Mouse (Mus musculus) neural tube, embryonic 13.5 days (tissue): ENCODE measurements around the gene Bloc1s4. TPM values are rescaled to one million over a fixed set of nuclear protein-coding genes. Genes with fewer than 3 reads are reported as not detected.

ENCODE experiments used
- ATAC-seq: fragments of 200-750 bp; cut with Nextera tagmentation; 2 replicates; pipeline ENCODE4 v1.8.0; 2017; ENCODE audit warnings: low read depth, mild to moderate bottlenecking, moderate TSS enrichment, moderate library complexity
- H3K27ac ChIP-seq: fragments of 300-500 bp; sonication (generic); replicated peaks from 2 replicates; pipeline ENCODE4 v1.5.1; 2015; ENCODE audit warnings: moderate library complexity, mild to moderate bottlenecking, inconsistent platforms
- H3K27me3 ChIP-seq: fragments of 300-500 bp; sonication (generic); 2 replicates; pipeline ENCODE4 v1.6.1; 2015; ENCODE audit warnings: mild to moderate bottlenecking, inconsistent platforms
- H3K36me3 ChIP-seq: fragments of 300-500 bp; sonication (generic); 2 replicates; pipeline ENCODE4 v1.6.1; 2015; ENCODE audit warnings: mild to moderate bottlenecking, inconsistent platforms
- H3K4me1 ChIP-seq: fragments of 300-500 bp; sonication (generic); replicated peaks from 2 replicates; pipeline ENCODE4 v1.6.1; 2015; ENCODE audit warnings: inconsistent platforms
- H3K4me2 ChIP-seq: fragments of 300-500 bp; sonication (generic); 2 replicates; pipeline ENCODE4 v1.6.1; 2015; ENCODE audit warnings: inconsistent platforms, mild to moderate bottlenecking, moderate library complexity
- H3K4me3 ChIP-seq: fragments of 300-500 bp; sonication (generic); 2 replicates; pipeline ENCODE4 v1.5.1; 2015; ENCODE audit warnings: mild to moderate bottlenecking, inconsistent platforms
- H3K9ac ChIP-seq: fragments of 300-500 bp; sonication (generic); 2 replicates; pipeline ENCODE4 v1.6.1; 2015; ENCODE audit warnings: moderate library complexity, mild to moderate bottlenecking, inconsistent platforms
- H3K9me3 ChIP-seq: fragments of 300-500 bp; sonication (generic); 2 replicates; pipeline ENCODE4 v1.6.1; 2016; ENCODE audit warnings: inconsistent platforms
- WGBS: fragments of 180-500 bp; shearing (Covaris S2); methylation state at CpG from one replicate; pipeline ENCODE4 v1.1.7; 2015; 5-methylcytosine and 5-hydroxymethylcytosine counted together
- polyA plus RNA-seq: library from polyadenylated mRNA; unstranded; fragments of >200 nt; fragmentation: Nextera tagmentation; extraction: Ambion mirVana; gene quantifications from 2 replicates; pipeline ENCODE4 v1.2.1, GENCODE M21; 2015

The Bloc1s4 gene
- polyA plus RNA-seq, 1 experiment from 2014 or later: 26.8 TPM

DNA sequence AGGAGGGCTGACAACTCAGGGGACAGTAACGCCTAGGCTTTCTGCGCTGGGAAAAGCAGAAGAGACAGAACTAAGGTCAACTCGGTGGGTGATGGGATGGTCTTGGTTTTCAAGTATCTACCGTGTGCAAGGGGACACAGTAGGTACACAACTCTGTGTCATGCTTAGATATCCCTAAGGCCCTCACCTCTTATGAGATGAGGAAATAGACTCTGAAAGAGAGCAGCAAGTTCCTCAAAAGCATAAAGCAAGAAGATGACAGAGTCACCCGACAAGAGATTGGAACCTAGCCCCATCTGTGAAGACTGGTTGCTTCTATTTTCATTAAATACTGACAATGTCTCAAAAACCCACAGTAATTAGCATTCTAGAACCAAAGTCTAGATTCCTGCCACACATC is 42.7 kb downstream of the Bloc1s4 start:
- no peak overlapping the region for H3K27ac ChIP-seq
- H3K27me3 ChIP-seq: no peaks in the 10 kb centered on the region
- 81% methylated on average over 5 of the region's 5 CpGs for WGBS
- no peaks in the 10 kb centered on the region for H3K9me3 ChIP-seq
- H3K4me2 ChIP-seq: no peak overlapping the region
- H3K9ac ChIP-seq: no peak overlapping the region
- H3K4me1 ChIP-seq: no peaks in the 10 kb centered on the region
- ATAC-seq: no peak
- H3K4me3 ChIP-seq: no peak overlapping the region
- H3K36me3 ChIP-seq: no peaks in the 10 kb centered on the region

DNA sequence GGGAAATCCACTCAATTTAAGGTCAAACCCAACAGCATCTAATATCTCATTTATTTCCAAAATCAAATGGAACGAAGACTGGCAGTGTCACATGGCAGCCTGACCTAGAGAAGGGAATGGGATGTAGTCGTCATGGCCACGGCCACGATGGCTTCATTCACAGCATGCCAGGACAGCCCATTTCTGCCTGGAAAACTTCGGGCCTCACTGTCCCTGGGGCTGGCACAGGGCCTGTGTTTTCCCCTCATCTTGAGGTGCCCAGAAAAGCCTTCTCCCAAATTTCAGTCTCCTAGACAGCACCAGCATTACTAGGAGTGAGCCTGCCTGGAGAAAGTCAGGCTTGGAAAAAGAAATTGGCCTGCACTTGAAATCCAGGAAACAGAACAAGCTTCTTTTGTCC is 43.1 kb downstream of the Bloc1s4 start:
- ATAC-seq: no peak
- H3K4me2 ChIP-seq: no peak overlapping the region
- no peak overlapping the region for H3K9ac ChIP-seq
- H3K36me3 ChIP-seq: no peaks in the 10 kb centered on the region
- 83% methylated on average over 5 of the region's 5 CpGs for WGBS
- H3K27ac ChIP-seq: no peak overlapping the region
- no peaks in the 10 kb centered on the region for H3K27me3 ChIP-seq
- no peaks in the 10 kb centered on the region for H3K4me1 ChIP-seq
- H3K9me3 ChIP-seq: no peaks in the 10 kb centered on the region
- H3K4me3 ChIP-seq: no peak overlapping the region

DNA sequence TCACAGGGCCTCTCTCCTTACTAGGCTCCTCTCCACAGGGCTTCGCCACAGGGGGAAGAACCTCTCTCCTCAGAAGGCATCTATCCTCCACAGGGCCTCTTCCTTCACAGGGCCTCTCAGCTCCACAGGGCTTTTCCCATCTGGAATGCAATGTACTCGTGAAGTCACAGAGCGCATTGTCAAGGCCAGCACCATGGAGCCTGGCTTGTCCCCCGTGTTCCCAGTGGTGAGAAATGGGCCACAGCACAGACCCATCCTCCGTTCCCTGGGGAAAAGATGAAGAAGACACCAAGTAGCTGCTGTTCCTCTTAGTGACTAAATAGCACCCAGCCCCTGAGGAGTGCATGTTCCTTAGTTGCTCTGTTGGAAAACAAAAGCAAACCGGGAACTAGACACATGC is 43.8 kb downstream of the Bloc1s4 start:
- no peak for ATAC-seq
- Histone ChIP-seq H3K36me3 (no peaks in the 10 kb centered on the region), H3K9ac (no peak overlapping the region), H3K9me3 (no peaks in the 10 kb centered on the region), H3K27ac (no peak overlapping the region), H3K4me1 (no peaks in the 10 kb centered on the region), H3K27me3 (no peaks in the 10 kb centered on the region), H3K4me2 (no peak overlapping the region), H3K4me3 (no peak overlapping the region)
- WGBS: 76% methylated on average over 6 of the region's 6 CpGs

DNA sequence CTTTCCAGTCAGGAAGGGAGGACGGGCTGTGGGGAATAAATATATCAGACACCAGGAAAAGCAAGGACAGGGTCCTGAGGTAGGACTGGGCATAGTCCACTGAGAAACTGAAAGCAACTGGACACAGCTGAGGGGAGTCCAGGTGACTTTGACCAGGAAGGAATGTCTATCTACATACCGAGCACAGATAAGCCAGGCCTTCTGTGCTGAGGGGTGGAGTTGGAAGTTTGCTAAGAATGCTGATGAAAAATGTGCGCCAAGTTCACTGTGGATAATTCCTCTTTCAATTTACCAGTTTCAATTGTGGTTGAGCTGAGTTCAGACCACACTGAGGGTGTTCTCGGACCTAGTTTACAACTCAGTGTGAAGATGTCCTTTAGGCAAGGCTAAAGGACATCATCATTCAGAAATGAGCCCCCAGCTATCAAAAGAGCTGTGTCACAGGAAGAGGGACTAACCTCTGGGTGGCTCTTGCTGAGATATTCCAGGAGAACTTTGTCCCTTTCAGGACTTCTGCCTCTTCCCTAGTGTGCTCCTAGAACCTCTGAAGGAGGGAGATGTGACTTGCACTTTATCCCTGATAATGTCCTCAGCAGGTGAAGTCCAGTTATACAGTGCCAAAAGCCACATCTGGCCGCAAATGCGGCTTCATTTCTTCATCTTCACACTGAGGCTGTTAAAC is 47.4 kb downstream of the Bloc1s4 start:
- peaks cover 6% of the 10 kb centered on the region for H3K4me1 ChIP-seq
- ATAC-seq: no peak
- no peaks in the 10 kb centered on the region for H3K27me3 ChIP-seq
- WGBS: 80% methylated on average over 6 of the region's 6 CpGs
- no peak overlapping the region for H3K4me2 ChIP-seq
- no peaks in the 10 kb centered on the region for H3K9me3 ChIP-seq
- H3K9ac ChIP-seq: no peak overlapping the region
- no peak overlapping the region for H3K4me3 ChIP-seq
- no peak overlapping the region for H3K27ac ChIP-seq
- no peaks in the 10 kb centered on the region for H3K36me3 ChIP-seq

DNA sequence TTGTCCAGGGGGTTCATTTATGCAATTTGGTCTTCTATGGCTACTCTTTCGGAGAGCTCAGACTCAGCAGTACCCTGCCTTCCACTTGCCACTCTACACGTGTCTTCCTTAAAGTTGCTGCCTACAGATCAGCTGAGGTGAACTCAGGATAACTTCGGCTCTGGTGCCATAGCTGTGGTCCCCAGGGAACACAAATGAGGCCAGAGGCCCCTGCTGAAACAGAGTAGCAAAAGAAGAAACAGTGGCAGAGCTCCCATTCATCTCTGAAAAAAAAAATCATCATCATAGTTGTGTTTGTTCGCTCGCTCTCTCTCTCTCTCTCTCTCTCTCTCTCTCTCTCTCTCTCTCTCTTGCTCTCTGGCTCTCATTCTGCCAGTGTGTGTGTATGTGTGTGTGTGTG is 49.8 kb downstream of the Bloc1s4 start:
- no peak for ATAC-seq
- no peak overlapping the region for H3K4me3 ChIP-seq
- no peak overlapping the region for H3K4me2 ChIP-seq
- no peaks in the 10 kb centered on the region for H3K9me3 ChIP-seq
- H3K36me3 ChIP-seq: no peaks in the 10 kb centered on the region
- no peak overlapping the region for H3K9ac ChIP-seq
- WGBS: 76% methylated on average over 5 of the region's 5 CpGs
- peaks cover 13% of the 10 kb centered on the region for H3K4me1 ChIP-seq
- H3K27me3 ChIP-seq: no peaks in the 10 kb centered on the region
- no peak overlapping the region for H3K27ac ChIP-seq

DNA sequence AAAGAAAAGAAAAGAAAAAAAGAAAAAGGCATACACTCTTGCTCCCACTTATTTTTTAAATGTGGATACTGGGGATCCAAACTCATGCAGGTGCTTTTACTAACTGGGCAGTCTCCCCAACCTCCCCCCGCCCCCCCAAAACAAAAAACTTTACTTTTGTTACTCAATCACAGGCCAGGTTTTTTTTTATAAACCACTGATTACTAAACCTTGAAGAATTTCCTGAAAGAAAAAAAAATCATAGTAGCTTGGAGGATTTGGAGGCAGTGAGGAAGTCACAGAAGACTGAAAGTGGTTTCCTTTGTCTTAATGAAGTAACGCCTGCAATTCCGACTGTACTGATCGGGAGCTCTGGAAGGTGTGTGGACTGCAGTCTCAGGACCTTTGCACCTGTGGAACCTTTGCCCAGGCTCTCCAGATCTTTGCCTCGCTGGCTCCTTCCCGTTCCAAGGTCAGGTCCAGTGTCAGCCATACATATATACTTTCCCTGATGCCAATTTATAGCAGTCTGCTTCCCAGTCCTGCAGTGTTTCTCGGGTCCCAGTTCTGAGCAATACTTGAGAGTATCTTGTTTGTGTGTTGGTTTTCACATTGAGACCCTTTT is 50.3 kb downstream of the Bloc1s4 start:
- H3K36me3 ChIP-seq: no peaks in the 10 kb centered on the region

More for the DNA sequence above, 50.3 kb downstream of the Bloc1s4 start:
- Histone ChIP-seq H3K27me3 (no peaks in the 10 kb centered on the region), H3K27ac (no peak overlapping the region), H3K9me3 (no peaks in the 10 kb centered on the region), H3K4me2 (no peak overlapping the region), H3K9ac (no peak overlapping the region), H3K4me1 (peaks cover 18% of the 10 kb centered on the region), H3K4me3 (no peak overlapping the region)
- 72% methylated on average over 7 of the region's 7 CpGs for WGBS
- ATAC-seq: no peak

Other genes starting within 250 kb of the Bloc1s4 start
- 63.8 and 64.0 TPM in 2 replicates for gene Tbc1d14, start 155.4 kb downstream of the Bloc1s4 start, polyA plus RNA-seq
- gene D5Ertd579e, start 52.6 kb downstream of the Bloc1s4 start, polyA plus RNA-seq: 26.6 and 26.9 TPM in 2 replicates
- gene Mrfap1, start 48.1 kb upstream of the Bloc1s4 start, polyA plus RNA-seq: 323 and 340 TPM in 2 replicates
- 11.9 and 12.9 TPM in 2 replicates for gene Man2b2, start 82.0 kb upstream of the Bloc1s4 start, polyA plus RNA-seq
- 43.1 and 44.8 TPM in 2 replicates for gene Ppp2r2c, start 119.9 kb upstream of the Bloc1s4 start, polyA plus RNA-seq
- 8.4 TPM in 2 replicates for gene Wfs1, start 240.6 kb upstream of the Bloc1s4 start, polyA plus RNA-seq